Mouse (Mus musculus): Measurements from ENCODE around the gene Fkbp10.
A peak's percentile ranks its signal among the peaks of the same experiment; 100 is the strongest.

Fkbp10 gene

GRCm38 (mm10) chr11:100411736-100412135, 3.8 kb upstream of the Fkbp10 start:
- no peak for DNase-seq

GRCm38 (mm10) chr11:100413541-100413940, 2.0 kb upstream of the Fkbp10 start:
- no peak for DNase-seq

GRCm38 (mm10) chr11:100414021-100414913, 1.2 kb upstream of the Fkbp10 start, which contains the start of gene P3h4:
Gene P3h4 (minus strand): TSS chr11:100414836.
- DNase-seq, result peak; percentile 91 to 92

DNA sequence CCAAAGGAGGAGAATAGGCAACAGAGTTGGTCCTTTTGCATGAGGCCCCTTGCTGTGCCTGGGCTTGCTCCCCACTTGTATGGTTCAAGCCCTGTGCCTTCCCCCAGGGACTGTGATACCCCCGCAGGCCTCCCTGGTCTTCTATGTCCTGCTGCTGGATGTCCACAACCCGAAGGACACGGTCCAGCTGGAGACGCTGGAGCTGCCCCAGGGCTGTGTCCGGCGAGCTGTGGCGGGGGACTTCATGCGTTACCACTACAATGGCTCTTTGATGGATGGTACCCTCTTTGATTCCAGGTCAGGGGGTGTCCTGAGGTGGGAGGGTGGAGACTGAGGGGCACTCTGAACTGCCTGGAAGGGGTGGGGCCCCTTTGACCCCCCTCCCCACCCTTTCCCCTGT, 6.0 kb downstream of the Fkbp10 start:
- DNase-seq, result no peak

- no peak for DNase-seq
Observed at GRCm38 (mm10) chr11:100423836-100424235, 8.3 kb downstream of the Fkbp10 start.

DNA sequence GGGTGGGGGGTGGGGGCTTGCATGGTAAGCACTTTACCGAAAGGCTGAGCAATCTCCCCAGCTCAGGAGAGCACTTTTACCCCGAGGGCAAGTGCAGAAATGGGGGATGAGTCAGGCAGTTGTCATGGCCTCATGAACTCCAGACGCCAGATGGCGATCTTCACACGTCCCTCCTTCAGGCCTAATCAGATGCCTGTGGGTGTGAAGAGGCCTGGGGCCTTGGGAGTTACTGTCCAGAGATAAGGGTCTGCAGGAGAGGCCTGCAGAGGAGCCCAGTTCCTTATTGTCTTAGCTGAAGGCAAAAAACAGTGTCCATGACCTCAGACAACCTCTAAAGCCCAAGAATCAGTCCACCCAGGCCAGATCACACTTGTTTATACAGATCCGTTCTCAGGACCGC, 10.4 kb downstream of the Fkbp10 start:
- peak; percentile 87 for DNase-seq

GRCm38 (mm10) chr11:100426820-100427219, 11.3 kb downstream of the Fkbp10 start:
- no peak for DNase-seq

- peak; percentile 78 to 82 for DNase-seq
Observed at GRCm38 (mm10) chr11:100428612-100429199, 13.2 kb downstream of the Fkbp10 start.

- peak; percentile 43 to 51 for DNase-seq
Observed at GRCm38 (mm10) chr11:100430052-100430451, 14.6 kb downstream of the Fkbp10 start.

DNA sequence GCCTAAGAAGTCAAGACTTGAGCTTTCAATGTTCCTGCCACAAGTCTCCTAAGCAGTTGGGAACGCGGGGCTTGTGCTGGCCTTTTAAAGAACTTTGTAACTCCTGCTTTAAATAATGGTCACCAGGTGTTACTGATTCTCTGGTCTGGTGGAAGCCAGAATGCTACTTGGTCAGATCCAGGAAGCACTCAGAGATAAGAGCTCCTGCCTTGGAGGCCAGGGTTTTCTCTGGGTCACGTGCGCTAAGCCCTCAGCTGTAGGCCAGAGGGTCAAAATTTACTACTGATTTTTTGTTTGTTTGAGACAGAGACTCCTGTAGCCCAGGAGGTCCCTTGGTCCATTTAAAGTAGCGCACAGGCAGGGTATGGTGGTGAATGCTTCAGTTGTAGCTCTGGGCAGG, 16.5 kb downstream of the Fkbp10 start:
- DNase-seq, result no peak

- no peak for DNase-seq
Observed at GRCm38 (mm10) chr11:100435678-100436246, 20.3 kb downstream of the Fkbp10 start.

DNA sequence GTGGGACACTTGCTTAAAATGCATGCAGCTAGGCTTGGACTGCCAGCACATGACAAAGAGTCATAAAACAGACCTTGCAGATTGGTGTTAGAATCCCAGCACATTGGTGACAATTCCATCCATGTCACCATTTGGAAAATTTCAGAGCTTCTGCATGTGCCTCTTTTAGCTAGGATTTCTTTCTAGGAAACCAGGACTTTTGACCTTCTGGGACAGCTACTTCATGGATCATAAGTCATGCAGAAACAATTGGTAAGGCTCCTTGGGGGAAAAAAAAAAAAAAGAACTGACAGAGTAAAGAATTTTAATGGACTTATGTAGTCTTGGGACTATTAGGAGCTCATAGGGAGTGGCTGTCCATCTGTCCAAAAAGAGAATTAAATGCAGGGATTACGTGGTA, 22.4 kb downstream of the Fkbp10 start:
- no peak for DNase-seq

DNA sequence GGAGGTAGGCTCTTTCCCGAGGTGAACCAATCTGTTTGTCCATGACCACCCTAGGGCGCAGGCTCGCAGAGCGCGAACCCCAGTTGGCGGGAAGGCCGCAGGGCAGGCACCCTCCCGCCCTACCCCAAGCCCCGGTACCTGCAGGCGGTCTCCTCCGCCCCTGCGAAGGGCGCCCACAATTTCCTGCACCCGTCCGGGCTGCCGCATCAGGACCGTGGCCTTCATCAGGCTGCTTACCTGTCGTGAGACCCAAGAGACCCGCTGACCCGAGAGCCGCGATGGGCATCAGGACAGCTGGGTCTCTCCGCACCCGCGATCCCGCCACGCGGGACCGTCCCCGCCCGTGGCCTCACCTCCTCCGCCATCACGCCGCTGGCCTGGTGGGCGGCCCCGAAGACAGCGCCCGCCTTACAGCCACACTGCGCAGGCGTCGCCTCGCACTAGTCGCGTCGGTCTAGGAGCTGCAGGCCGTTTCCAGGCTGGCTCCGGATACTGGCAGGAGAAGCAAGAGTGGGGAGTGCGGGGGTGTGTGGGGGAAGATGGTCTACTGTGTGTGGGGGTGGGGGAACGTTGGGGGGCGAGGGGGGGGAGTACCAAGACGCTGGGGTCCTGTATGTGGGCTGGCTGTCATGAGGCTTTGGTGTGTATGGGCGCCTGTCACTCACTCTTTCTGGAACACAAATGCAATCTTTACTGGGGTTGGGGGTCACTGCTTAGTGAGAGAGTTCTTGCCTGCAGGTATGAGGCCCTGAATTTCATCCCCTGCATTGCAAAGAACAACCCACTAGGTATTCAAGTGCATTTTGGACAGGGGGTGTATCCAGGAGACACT, 25.4 kb downstream of the Fkbp10 start:
- DNase-seq, result peak; percentile 90 to 93

GRCm38 (mm10) chr11:100441797-100442196, 26.3 kb downstream of the Fkbp10 start, which contains the start of the genes Nt5c3b and Klhl10:
Gene Nt5c3b (minus strand): TSS chr11:100441808.
Gene Klhl10 (plus strand): TSS chr11:100441917.
- DNase-seq, result no peak

GRCm38 (mm10) chr11:100442625-100443024, 27.1 kb downstream of the Fkbp10 start:
- peak; percentile 56 to 62 for DNase-seq

DNA sequence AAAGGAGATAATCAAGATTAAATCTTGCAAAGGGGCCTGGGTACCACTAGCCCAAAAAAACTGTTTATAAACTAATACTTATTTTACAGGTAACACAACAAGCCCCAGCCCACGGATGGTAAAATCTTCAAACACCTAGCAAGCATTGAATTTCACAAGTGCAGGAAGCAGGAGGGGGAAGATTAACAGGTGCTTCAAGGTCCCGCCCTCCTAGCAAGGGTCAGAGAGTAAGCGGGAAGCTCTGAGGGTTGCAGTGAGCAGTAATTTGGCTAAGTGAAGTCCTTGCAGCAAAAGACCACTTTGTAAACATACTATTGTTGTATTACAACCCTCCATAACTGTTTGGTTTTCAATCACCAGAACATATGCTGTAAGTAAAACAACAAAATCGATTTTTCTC, 41.8 kb downstream of the Fkbp10 start:
- no peak for DNase-seq

- DNase-seq, result no peak
Observed at GRCm38 (mm10) chr11:100457711-100458110, 42.2 kb downstream of the Fkbp10 start.

GRCm38 (mm10) chr11:100462699-100463098, 47.2 kb downstream of the Fkbp10 start:
- peak; percentile 46 to 57 for DNase-seq

DNA sequence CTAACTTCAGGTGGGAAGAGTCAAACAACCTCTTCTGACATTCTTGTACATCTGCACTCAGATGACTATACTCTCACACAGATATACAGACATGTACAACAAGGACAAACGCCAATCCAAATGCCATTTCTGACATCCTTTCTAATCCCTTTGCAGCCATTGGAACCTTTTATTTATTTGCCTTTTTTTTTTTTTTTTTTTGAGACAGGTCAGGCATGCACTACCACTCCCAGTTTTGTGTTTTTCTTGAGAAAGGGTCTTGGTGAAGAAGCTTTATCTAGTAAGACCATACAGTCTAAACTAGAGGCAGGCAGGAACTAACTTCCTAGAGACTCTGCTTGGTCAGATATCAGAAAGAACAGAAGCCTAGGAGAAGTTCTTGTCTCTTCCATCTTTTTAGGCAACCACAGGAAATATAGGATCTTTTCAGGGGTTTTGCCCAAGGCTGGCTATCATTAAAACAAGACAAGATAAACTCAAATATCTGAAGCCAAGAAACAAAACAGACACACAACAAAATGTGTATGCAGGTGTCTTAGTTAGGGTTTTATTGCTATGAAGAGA, 49.8 kb downstream of the Fkbp10 start:
- no peak for DNase-seq

DNA sequence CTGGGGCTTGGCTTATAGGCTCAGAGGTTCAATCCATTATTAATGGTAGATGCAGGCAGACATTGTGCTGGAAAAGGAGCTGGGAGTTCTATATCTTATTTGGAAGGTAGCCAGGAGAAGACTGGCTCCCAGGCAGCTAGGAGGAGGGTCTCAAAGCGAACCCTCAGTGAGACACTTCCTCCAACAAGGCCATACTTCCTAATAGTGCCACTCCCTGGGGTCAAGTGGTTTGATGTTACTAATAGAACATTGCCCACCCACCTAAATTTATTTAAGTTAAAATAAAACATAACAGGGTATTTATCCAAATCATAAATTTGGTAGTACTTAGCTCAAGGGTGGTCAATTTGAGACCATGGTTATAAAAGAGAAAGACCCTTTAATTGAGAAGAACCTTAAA, 50.3 kb downstream of the Fkbp10 start:
- no peak for DNase-seq

- peak in 1 of 2 experiments; percentile 36 for DNase-seq
Observed at GRCm38 (mm10) chr11:100471352-100472196, 56.1 kb downstream of the Fkbp10 start.
